Mouse (Mus musculus) small intestine, adult 2 months (tissue): ENCODE results near the gene Ctps2. TPM values are rescaled to one million over a fixed set of nuclear protein-coding genes. Genes with fewer than 3 reads are reported as not detected.

Experiments
- H3K27ac ChIP-seq: fragments of 200-500 bp; 2 replicates; pipeline ENCODE4 v1.5.1; 2012; ENCODE audit warnings: low read depth, low read length, control low read depth, inconsistent platforms; ENCODE audit not compliant: insufficient read depth
- H3K27me3 ChIP-seq: fragments of 200-500 bp; 2 replicates; pipeline ENCODE4 v1.6.1; 2012; ENCODE audit warnings: mild to moderate bottlenecking, moderate library complexity, low read length, inconsistent platforms; ENCODE audit not compliant: control insufficient read depth, insufficient read depth
- H3K36me3 ChIP-seq: fragments of 200-500 bp; 2 replicates; pipeline ENCODE4 v1.6.1; 2012; ENCODE audit warnings: mild to moderate bottlenecking, low read length, control low read depth, inconsistent platforms; ENCODE audit not compliant: control insufficient read depth, insufficient read depth
- H3K4me1 ChIP-seq: fragments of 200-500 bp; 2 replicates; pipeline ENCODE4 v1.6.1; 2012; ENCODE audit warnings: low read length, inconsistent platforms, mixed read lengths; ENCODE audit not compliant: control insufficient read depth, insufficient read depth, insufficient read length
- H3K4me3 ChIP-seq: fragments of 200-500 bp; 2 replicates; pipeline ENCODE4 v1.5.1; 2012; ENCODE audit warnings: low read depth, mild to moderate bottlenecking, control low read depth, inconsistent platforms, low read length, moderate library complexity
- CTCF ChIP-seq: fragments of 200-500 bp; IDR thresholded peaks from 2 replicates; pipeline ENCODE4 v1.5.1; 2012; ENCODE audit warnings: low read depth, mild to moderate bottlenecking, control low read depth, inconsistent platforms, low read length, moderate library complexity, mixed read lengths; ENCODE audit not compliant: insufficient replicate concordance, insufficient read length; ENCODE audit errors: extremely low read depth
- POLR2A ChIP-seq: fragments of 200-500 bp; IDR thresholded peaks from 2 replicates; pipeline ENCODE4 v1.6.1; 2012; ENCODE audit warnings: low read depth, mild to moderate bottlenecking, control low read depth, inconsistent platforms, low read length, moderate library complexity
- WGBS: fragments of 180-500 bp; shearing (Covaris S2); methylation state at CpG from one replicate; pipeline ENCODE4 v1.1.7; 2018; 5-methylcytosine and 5-hydroxymethylcytosine counted together
- polyA plus RNA-seq: library from polyadenylated mRNA; depleted of rRNA; stranded (reverse); fragments of >200 nt; gene quantifications from 2 replicates; pipeline ENCODE4 v1.2.3, GENCODE M21; 2012; rRNA removed

Gene Ctps2
- polyA plus RNA-seq, 1 experiment = 2.3 TPM

DNA sequence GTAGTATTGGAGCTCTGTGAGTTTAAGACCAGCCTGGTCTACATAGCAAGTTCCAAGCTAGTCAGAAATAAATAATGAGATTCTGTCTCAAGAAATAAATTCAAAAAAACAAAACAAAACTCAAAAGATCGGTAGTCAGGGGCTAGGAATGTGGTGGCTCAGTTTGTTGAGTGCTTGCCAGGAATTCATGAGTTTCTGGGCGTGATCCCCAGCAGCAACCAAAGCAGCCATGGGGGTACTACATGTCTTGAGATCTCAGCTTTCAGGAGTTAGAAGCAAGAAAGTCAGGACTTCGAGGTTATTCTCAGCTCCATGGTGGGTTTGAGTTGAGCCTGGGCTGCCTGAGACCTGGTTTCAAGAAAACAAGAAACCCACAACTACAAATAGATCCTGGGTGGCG, 90.4 kb downstream of the Ctps2 start:
- 67% methylated on average over 4 of the region's 4 CpGs for WGBS
- H3K36me3 ChIP-seq = no peaks in the 10 kb centered on the region
- no peaks in the 10 kb centered on the region for H3K27me3 ChIP-seq
- no peak overlapping the region for H3K4me3 ChIP-seq
- no peak for TF ChIP-seq CTCF
- TF ChIP-seq POLR2A = no peak
- peaks cover 3% of the 10 kb centered on the region; the same call in 1 of the 2 replicates for H3K4me1 ChIP-seq
- no peak overlapping the region for H3K27ac ChIP-seq

GRCm38 (mm10) chrX:162992121-162992520, 91.1 kb downstream of the Ctps2 start:
- peaks cover 3% of the 10 kb centered on the region; the same call in 1 of the 2 replicates for H3K4me1 ChIP-seq
- no peak overlapping the region for H3K27ac ChIP-seq
- peaks cover 3% of the 10 kb centered on the region; the same call in 1 of the 2 replicates for H3K36me3 ChIP-seq
- TF ChIP-seq POLR2A (no peak), CTCF (no peak)
- 55% methylated on average over 3 of the region's 3 CpGs for WGBS
- H3K4me3 ChIP-seq = no peak overlapping the region
- H3K27me3 ChIP-seq = no peaks in the 10 kb centered on the region

GRCm38 (mm10) chrX:163027864-163028263, 126.8 kb downstream of the Ctps2 start:
- H3K36me3 ChIP-seq = peaks cover 1% of the 10 kb centered on the region; the same call in 1 of the 2 replicates
- H3K27me3 ChIP-seq = no peaks in the 10 kb centered on the region
- no peaks in the 10 kb centered on the region for H3K4me1 ChIP-seq
- TF ChIP-seq CTCF (no peak), POLR2A (no peak)
- H3K4me3 ChIP-seq = no peak overlapping the region
- no peak overlapping the region for H3K27ac ChIP-seq

DNA sequence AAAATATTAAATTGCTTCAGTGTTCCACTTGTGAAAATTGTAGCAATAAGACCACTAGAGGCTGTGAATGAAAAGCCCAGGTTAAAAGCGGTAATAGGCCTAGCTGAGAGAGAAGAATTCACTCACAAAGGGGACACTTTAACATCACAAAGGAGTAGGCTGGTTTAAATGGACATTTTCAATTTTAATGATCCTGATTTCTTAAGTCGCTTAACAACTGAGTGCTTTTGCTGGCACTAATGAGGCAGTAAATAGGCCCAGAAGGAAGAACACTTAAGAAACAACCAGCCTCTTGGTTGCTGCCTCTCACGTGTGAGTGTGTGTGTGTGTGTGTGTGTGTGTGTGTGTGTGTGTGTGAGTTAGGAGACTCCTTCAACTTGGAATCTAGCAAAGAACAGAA, 137.7 kb downstream of the Ctps2 start:
- Histone ChIP-seq H3K4me1 (no peaks in the 10 kb centered on the region), H3K36me3 (no peaks in the 10 kb centered on the region), H3K27me3 (no peaks in the 10 kb centered on the region), H3K27ac (no peak overlapping the region), H3K4me3 (no peak overlapping the region)
- TF ChIP-seq CTCF = no peak
- no peak for TF ChIP-seq POLR2A
- 82% methylated on average over 3 of the region's 3 CpGs for WGBS

- TF ChIP-seq POLR2A (no peak), CTCF (no peak)
- H3K4me1 ChIP-seq = no peaks in the 10 kb centered on the region
- no peaks in the 10 kb centered on the region for H3K36me3 ChIP-seq
- no peaks in the 10 kb centered on the region for H3K27me3 ChIP-seq
- H3K27ac ChIP-seq = no peak overlapping the region
- no peak overlapping the region for H3K4me3 ChIP-seq
- 80% methylated on average over 1 of the region's 1 CpGs for WGBS
These were observed 141.7 kb downstream of the Ctps2 start for GRCm38 (mm10) chrX:163042771-163043170.

DNA sequence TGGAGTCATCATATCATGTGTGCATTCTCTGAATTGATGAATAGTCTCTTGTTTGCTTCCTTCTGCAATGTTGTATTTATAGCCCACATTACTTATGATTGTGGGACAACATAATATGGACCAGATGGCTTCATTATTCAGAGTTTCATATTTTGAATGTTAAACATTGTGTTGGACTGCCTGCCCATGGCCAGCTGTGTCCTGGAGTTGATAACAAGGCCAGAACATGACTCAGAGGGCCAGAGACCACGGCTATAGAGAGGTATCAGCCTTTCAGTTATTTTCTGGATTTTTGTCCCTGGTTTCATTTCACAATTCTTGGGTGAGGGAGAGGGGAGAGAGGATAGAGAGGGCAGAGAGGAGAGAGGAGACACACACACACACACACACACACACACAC, 162.9 kb downstream of the Ctps2 start:
- TF ChIP-seq POLR2A (no peak), CTCF (no peak)

More for the DNA sequence above, 162.9 kb downstream of the Ctps2 start:
- Histone ChIP-seq H3K36me3 (no peaks in the 10 kb centered on the region), H3K27me3 (no peaks in the 10 kb centered on the region), H3K4me3 (no peak overlapping the region), H3K27ac (no peak overlapping the region), H3K4me1 (no peaks in the 10 kb centered on the region)
- WGBS = 27% methylated on average over 1 of the region's 1 CpGs

Other genes with a start within 250 kb of the Ctps2 start
- gene Rbbp7, start 140.8 kb upstream of the Ctps2 start, polyA plus RNA-seq = 11.0 and 20.1 TPM in 2 replicates
- 0.36 and 0.85 TPM in 2 replicates for gene Txlng, start 71.8 kb upstream of the Ctps2 start, polyA plus RNA-seq
- 6.1 and 8.3 TPM in 2 replicates for gene Syap1, start 12.8 kb upstream of the Ctps2 start, polyA plus RNA-seq
- gene S100g, start 63.4 kb downstream of the Ctps2 start, polyA plus RNA-seq = 0.60 and 179 TPM in 2 replicates